Mouse (Mus musculus): ENCODE results near the gene Fhit. TPM values are rescaled to one million over a fixed set of nuclear protein-coding genes. Genes with fewer than 3 reads are reported as not detected.
A peak's percentile ranks its signal among the peaks of the same experiment; 100 is the strongest.

Fhit gene
- total RNA-seq, 1 experiment from 2014 or later: 3.8 TPM

DNA sequence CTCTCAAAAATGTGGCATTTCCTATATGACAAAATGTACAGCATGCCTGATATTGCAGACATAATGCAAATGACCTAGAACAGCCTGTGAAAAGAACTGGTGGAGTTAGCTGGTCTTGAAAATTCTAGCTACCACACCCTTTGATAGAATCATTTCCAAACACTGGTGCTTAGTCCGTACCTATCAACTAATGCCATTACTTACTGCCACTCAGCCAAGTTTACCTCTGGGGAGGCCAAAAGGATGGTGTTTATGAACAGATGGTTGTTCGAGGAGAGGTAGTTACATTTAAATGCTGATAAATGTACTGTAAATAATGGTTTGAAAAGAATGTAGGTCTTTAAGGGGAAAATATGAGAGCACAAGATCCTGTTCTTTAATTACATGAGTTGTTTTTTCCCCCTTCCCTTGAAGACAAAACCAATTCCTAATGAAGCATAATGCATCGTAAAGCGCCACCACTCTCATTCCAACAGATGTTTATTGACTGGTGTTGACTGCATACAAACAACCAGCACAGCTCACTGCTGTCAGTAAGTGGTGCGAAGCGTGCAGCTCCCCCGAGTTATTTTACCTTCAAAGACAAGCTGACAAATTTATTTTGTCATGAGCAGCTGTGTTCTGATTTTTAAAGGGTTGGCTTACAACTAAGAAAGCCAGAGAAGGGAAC lies 1350.5 kb downstream of the Fhit start:
- no peak for ATAC-seq (replicated peaks in 1 of 2; ENCODE audit: insufficient read depth in 1 of 2, low FRiP score in 2 of 2, low TSS enrichment in 1 of 2, low read depth in 1 of 2, poor library complexity in 2 of 2, severe bottlenecking in 2 of 2)

DNA sequence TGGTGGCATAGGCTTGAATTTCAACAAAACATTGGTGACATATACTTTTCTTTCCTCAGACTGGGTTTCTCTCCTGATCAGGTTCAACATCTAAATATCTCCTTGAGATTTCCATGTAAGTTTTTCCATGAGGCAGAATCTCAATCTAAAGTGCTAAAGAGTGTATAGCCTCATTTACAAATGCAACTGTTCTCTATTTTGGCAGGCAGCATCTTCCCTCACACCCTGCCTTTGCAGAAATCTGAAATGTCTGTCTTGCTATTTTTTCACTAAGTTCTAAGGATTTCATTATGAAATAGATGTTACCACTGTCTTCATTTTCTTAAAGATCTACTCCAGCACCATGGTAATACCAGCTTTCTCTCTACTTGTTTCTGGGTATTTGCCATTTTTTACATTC lies 1368.4 kb downstream of the Fhit start:
- no peak for ATAC-seq (replicated peaks in 1 of 2; ENCODE audit: insufficient read depth in 1 of 2, low FRiP score in 2 of 2, low TSS enrichment in 1 of 2, low read depth in 1 of 2, poor library complexity in 2 of 2, severe bottlenecking in 2 of 2)

DNA sequence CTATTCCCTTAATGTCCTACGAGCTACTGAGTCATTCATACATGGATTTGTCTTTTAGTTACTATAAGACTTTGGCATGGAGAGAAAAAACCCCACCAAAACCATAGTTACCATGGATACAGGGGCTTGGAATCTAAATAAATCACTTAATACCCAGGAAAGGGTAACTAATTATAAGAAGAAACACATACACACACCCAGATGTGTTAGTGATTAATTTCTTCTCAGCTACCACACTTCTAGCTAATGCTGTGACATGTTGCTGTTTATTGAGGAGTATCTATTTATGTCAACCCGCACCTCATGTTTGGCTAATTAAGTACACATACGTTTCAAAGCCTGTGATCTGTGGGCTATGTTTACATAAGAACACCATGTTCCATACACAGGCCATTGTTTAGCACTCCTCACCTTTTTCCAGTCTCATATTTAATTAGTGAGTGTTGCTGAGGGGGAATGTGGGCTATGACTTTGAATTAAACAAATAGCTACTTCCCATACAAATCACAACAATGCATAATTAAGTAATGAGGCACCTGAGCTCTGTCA lies 1373.4 kb downstream of the Fhit start:
- ATAC-seq (replicated peaks in 1 of 2; ENCODE audit: insufficient read depth in 1 of 2, low FRiP score in 2 of 2, low TSS enrichment in 1 of 2, low read depth in 1 of 2, poor library complexity in 2 of 2, severe bottlenecking in 2 of 2): no peak

DNA sequence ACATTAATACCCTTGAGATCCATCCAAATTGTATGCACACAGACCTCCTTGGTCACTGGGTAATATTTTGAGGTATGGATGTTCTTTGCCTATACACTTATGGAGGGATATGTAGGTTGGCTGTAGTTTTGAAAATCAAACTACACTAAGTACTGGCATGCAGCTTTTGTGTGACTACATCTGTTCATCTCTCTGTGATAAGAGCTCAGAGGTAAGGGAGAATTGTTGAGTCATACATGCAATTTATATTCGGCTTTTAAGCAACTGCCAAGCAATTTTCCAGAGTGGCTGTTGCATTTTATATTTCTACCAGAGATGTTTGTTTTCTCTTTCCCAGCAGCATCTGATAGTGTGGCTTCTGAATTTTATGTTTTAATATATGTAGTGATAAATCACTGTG lies 1374.4 kb downstream of the Fhit start:
- no peak for ATAC-seq (replicated peaks in 1 of 2; ENCODE audit: insufficient read depth in 1 of 2, low FRiP score in 2 of 2, low TSS enrichment in 1 of 2, low read depth in 1 of 2, poor library complexity in 2 of 2, severe bottlenecking in 2 of 2)

DNA sequence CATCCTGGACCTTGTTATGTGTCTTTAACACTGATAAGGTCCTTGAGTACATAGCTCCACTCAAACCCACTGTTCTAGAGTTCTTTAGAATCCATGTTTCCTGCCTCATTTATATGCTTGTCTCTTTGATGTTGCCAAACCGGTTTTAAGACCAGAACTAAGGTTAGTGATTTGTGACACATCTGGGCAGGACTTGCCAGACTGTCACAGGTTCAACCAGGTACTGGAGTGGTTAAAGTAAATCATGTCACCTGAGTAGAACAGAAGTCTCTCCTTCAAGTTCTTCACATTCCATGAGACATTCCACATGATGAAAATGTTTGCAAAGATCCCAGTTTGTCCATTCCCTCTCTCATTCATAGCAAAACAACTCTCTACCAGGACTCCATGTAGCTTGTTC lies 1376.0 kb downstream of the Fhit start:
- ATAC-seq (replicated peaks in 1 of 2; ENCODE audit: insufficient read depth in 1 of 2, low FRiP score in 2 of 2, low TSS enrichment in 1 of 2, low read depth in 1 of 2, poor library complexity in 2 of 2, severe bottlenecking in 2 of 2): no peak

DNA sequence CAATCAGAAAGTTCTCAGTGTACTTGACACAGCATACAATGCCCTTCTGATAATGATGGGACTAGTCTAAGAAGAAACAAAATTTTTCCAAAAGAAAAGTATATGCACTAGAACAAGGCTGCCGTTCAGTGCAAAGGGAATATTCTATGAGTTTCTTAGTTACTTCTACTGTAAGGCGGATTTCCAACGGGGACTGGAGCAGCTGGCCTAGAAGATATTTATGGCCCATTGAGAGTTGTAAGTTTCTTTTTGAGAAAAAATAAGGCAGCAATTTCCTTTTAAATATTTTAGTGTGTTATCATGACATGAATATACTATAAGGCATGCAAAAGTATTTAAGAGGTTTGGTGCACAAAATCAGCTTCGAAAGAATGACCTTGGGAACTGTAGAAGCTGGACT lies 1410.5 kb downstream of the Fhit start:
- ATAC-seq (replicated peaks in 1 of 2; ENCODE audit: insufficient read depth in 1 of 2, low FRiP score in 2 of 2, low TSS enrichment in 1 of 2, low read depth in 1 of 2, poor library complexity in 2 of 2, severe bottlenecking in 2 of 2): no peak

DNA sequence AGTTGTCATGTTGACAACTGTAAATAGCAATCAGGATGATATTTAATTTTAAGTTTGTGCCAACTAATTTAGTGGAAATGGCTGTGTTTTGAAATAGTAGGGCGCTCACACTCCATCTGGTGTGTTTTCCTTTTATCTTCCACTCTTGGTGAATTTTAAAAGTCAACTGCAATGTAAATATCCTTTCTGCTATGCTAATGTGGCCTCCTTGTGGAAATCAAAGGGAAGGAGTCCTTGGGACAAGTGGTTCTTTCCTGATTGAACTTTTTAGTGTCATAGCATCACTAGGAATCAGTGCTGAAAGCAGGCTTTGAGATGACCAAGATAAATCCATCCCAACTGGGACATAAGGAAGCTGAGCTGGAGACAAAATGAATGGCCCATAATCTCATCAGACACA lies 1413.1 kb downstream of the Fhit start:
- ATAC-seq (replicated peaks in 1 of 2; ENCODE audit: insufficient read depth in 1 of 2, low FRiP score in 2 of 2, low TSS enrichment in 1 of 2, low read depth in 1 of 2, poor library complexity in 2 of 2, severe bottlenecking in 2 of 2): no peak

DNA sequence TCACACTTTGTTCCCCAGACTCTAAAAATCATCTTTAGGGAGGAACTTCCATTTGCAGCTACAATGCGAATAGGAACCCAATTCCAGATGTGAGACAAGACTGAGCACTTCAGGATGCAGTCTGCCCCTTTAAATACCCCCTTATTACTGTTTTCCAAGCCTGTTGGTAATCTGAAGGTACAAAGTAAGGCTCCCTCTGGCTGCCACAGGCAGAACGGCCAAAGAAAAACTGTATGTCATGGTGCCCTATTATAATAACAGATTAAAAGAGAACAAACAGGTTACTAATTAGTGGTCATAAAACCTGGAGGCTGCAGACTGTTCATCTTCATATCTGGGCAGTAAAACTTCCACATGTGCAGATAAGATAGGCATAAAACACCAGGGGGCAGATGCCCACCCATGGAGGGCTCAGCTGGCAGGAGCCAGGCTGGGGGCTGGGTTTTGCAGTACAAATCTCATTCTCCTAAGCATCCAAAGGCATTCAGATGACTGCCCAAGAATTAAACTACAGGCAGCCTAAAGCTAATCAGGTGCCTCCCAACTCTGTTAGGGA lies 1439.8 kb downstream of the Fhit start:
- ATAC-seq (replicated peaks in 1 of 2; ENCODE audit: insufficient read depth in 1 of 2, low FRiP score in 2 of 2, low TSS enrichment in 1 of 2, low read depth in 1 of 2, poor library complexity in 2 of 2, severe bottlenecking in 2 of 2): no peak

DNA sequence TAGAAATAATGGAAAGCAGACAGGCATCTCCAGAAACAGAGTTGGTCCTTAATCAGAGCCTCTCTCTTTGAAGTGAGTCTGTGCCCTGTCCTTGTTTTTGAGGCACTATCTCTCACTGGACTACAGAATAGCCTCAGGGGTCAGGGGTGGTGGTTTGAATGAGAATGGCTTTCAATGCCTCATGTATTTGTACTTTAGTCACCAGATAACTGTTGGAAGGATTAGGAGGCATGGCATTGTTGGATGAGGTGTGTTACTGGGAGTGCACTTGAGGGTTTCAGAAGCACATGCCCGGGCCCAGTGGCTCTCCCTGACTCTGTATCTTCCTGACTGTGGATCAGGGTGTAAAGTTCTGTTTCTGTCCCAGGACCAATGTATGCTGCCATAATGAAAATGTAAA lies 1463.2 kb downstream of the Fhit start:
- no peak for ATAC-seq (replicated peaks in 1 of 2; ENCODE audit: insufficient read depth in 1 of 2, low FRiP score in 2 of 2, low TSS enrichment in 1 of 2, low read depth in 1 of 2, poor library complexity in 2 of 2, severe bottlenecking in 2 of 2)

DNA sequence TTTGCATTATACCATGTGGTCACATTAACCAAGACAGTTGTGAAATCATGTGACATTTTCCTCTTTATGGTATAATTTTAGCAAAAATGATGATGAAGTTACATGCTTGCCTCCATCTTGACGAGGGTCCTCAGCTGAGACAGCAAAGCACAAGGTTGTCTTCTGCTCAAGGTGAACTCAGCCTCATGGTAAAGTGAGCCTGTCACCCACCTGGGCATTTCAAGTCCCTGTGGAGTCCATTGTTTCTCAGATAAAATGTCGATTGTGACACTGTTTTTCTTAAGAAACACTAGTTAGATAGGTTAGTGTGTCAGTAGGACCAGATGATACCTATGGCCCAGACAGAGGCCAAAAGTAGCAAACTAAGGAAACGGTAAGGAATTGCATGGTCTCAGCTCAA lies 1464.7 kb downstream of the Fhit start:
- ATAC-seq (replicated peaks in 1 of 2; ENCODE audit: insufficient read depth in 1 of 2, low FRiP score in 2 of 2, low TSS enrichment in 1 of 2, low read depth in 1 of 2, poor library complexity in 2 of 2, severe bottlenecking in 2 of 2): no peak

DNA sequence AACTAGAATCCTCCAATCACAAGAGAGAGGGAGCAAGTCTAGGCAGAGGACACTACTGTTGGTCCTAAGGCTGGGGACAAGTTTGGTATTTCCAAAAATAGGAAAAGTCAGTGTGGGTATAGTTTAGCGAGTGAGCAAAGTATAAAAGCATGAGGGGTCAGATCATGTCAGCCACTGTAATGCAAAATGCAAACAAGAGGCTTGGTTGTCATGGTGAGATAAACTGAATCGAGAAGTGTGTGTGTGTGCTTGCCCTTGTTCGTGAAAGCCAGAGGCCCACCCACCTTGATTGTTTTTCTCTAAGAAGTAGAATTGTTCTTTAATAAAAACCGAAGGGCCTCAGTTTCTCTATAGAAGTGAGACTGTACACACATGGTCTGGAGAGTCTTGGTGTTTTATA lies 1465.8 kb downstream of the Fhit start:
- ATAC-seq (replicated peaks in 1 of 2; ENCODE audit: insufficient read depth in 1 of 2, low FRiP score in 2 of 2, low TSS enrichment in 1 of 2, low read depth in 1 of 2, poor library complexity in 2 of 2, severe bottlenecking in 2 of 2): no peak

DNA sequence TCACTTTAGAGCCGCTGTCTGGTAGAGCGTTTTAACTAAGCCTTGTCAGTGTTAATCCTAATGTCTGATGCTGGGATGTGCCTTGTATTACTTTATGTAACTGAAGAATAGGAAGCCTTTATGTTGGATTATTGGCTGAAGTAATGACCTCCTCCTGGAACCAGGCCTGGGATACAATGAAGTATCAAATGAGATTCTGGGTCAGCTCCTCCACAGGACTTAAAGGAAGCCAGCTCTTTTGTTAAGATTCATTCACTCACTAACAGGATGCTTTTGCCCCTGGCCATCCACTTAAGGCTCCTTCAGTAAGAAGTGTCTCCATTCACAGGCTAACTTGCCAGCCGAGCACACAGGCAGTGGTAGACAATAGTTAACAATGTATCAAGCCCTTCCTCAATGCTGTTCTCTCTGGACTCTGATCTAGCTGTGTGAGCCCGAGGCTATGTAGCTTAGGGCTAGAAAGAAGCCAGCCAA lies 1466.6 kb downstream of the Fhit start:
- no peak for ATAC-seq (replicated peaks in 1 of 2; ENCODE audit: insufficient read depth in 1 of 2, low FRiP score in 2 of 2, low TSS enrichment in 1 of 2, low read depth in 1 of 2, poor library complexity in 2 of 2, severe bottlenecking in 2 of 2)

DNA sequence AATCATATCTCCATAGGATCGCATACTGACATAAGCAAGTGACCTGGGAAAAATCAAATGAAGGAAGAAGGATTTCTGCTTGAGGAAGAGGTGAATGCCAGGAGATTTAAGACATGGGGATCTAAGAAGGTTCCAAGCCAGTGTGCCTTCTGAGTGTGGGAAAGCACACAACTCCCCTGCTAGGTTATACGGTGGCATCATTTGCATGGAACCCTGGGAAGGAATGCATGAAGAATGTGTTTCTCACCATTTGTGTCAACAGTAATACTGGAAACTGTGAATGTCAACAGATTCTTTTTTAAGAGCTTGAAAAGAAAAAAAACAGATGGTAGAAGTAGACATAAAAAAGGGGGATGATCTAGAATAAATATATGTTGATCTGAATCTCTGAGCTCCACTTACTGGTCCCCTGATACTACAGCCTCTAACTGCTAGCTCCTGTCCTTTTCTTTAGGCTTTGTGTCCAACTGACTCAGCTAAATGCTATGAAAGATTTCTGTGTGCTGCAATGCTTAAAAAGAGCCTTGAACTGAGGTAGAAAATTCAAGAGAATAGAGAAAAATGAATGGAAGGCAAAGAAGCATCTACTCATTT lies 1473.1 kb downstream of the Fhit start:
- ATAC-seq (replicated peaks in 1 of 2; ENCODE audit: insufficient read depth in 1 of 2, low FRiP score in 2 of 2, low TSS enrichment in 1 of 2, low read depth in 1 of 2, poor library complexity in 2 of 2, severe bottlenecking in 2 of 2): no peak

DNA sequence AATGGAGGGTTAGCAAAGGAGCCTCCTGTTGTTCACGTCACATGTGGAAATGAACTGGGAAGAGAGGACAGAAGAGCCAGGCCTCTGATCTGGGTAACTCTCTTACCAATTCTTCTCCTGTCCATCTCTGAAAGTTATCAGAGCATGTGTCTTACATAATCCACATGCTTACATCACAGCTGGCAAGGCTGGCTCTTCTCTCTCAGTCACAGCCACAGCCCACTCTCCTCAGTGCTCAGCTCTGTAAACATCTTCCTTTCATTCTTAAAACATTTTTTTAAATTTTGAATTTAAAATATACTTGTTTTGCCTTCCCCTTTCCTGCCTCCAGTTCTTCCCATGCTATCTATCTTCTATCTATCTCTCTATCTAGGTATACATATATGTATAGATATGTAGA lies 1477.5 kb downstream of the Fhit start:
- no peak for ATAC-seq (replicated peaks in 1 of 2; ENCODE audit: insufficient read depth in 1 of 2, low FRiP score in 2 of 2, low TSS enrichment in 1 of 2, low read depth in 1 of 2, poor library complexity in 2 of 2, severe bottlenecking in 2 of 2)

DNA sequence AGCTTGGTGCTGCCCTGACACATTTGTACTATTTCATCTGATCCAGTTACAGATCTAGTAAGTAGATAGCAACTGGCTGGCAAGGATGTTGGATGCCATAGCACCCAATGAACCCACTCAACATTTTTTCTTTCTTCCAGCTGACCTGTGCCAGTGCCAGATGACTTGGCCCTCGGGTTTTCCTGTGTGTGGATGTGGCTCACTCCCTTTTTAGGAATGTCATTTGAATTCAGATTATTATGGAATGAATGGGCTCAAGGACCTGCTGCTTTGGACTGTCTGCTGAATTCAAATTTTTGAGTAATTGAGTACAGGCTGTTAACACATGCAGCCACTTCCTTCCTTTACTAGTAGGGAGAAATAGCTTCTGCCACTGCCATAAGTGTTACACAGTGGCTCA lies 1489.1 kb downstream of the Fhit start:
- peak; percentile 49 to 56; a peak in 2 of 4 replicates for ATAC-seq (replicated peaks in 1 of 2; ENCODE audit: insufficient read depth in 1 of 2, low FRiP score in 2 of 2, low TSS enrichment in 1 of 2, low read depth in 1 of 2, poor library complexity in 2 of 2, severe bottlenecking in 2 of 2)

DNA sequence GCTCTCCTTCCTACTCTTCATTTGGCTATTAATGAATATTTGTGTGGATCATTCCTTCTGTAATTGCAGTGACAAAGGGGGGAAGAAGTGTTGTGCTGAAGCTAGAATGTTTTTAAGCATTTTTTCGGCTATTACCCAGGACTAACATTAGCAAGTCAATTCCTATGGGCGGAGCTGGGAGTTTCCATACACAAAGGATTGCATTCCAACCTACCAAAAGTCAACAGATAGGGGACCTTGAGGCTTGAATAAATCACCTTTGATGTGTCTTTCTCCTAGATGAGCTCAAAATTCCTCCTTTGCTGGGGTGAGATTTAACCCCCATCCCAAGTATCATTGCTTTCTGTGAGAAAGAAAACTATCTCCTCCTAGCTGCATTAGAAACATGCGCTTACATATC lies 1490.1 kb downstream of the Fhit start:
- ATAC-seq (replicated peaks in 1 of 2; ENCODE audit: insufficient read depth in 1 of 2, low FRiP score in 2 of 2, low TSS enrichment in 1 of 2, low read depth in 1 of 2, poor library complexity in 2 of 2, severe bottlenecking in 2 of 2): no peak

DNA sequence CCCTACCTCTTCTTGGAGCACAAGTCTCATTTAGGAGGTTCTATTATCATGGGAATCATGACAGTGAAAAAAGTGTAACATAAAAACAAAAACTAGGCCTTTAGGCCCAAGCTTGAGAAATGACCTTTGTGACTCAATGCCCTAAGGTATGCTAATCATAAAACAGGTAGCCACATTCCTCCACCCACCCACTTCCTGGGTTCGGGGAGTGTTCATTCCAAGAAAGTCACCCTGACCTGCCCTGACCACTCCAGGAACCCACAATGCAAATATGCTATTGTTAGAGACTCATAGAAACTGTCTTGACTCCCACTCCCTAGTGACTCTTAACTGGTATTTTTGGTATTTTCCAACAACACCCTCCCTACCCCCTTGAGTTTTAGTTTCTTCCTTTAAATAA lies 1492.1 kb downstream of the Fhit start:
- no peak for ATAC-seq (replicated peaks in 1 of 2; ENCODE audit: insufficient read depth in 1 of 2, low FRiP score in 2 of 2, low TSS enrichment in 1 of 2, low read depth in 1 of 2, poor library complexity in 2 of 2, severe bottlenecking in 2 of 2)

DNA sequence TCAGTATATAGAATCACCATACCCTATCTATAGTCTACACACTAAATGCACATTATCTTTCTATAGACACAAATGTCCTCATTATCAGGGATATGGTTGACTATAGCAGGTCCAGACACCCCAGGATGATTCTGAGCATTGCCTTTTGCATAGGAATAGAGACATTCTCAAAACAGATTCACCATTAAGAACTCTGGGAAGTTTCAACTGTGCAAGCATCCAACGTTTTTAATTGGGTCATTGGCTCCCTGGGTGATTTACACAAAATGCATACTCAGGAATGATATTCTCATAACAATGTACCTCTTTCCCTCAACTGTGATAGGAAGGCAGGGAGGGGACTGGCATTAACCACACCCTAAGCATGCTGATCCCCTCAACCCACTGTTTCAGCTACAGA lies 1503.4 kb downstream of the Fhit start:
- ATAC-seq (replicated peaks in 1 of 2; ENCODE audit: insufficient read depth in 1 of 2, low FRiP score in 2 of 2, low TSS enrichment in 1 of 2, low read depth in 1 of 2, poor library complexity in 2 of 2, severe bottlenecking in 2 of 2): no peak

DNA sequence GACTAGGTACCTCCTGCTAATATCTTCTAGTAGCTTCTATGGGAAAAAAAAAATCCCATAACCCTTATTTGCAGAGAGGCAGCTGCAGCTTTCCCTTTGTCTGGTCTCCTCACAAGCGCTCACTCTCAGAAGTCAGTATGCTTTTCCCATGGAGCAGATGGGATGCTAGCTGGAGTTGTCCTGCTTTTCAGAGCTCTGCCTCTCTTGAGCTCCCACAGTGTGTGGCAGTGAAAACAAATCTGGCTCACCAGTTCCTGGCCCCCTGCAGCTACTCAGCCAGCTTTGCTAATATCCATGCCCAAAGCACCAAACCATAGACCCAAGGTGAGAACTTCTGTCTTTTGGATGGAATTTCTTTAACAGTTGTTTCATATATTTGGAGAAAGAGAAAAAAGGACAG lies 1510.4 kb downstream of the Fhit start:
- no peak for ATAC-seq (replicated peaks in 1 of 2; ENCODE audit: insufficient read depth in 1 of 2, low FRiP score in 2 of 2, low TSS enrichment in 1 of 2, low read depth in 1 of 2, poor library complexity in 2 of 2, severe bottlenecking in 2 of 2)
